Comparison of ENCODE assay signal across 14 mouse cellular contexts in the genomic region with DNA sequence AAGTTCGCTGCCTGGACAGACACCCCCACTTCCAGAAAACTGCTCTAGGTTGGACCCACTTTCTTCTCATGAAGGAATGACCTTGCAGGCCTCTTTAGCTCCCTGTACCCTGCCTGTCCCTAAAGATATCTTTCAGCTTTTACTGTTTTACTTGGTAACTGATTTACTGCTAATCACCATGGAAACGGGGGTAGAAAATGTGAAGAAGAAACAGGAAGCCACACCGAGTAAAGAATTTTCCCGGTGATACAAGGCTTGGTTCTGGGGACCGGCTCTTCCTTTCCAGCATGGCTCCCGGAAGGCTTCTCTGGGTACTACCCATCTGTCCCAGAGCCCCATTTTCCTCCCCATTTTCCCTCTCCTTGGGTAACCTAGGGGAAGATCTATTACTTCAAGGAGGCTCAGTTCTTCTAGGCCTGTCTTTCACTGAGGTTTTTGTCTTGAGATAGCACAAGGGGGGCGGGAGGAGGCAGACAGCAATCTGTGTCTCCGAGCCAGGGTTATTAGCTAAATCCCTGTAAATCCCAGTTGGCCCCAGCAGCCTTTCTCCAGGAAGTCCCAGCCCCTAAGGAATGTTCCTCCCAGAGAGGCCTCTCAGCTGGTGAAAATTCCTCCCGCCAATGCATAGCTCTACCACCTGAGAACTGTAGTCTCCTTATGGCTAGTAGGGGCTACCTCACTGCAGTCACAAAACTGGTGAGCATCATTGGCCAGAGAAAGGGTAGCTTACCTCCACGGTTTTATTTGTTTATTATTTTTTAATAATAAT. TPM values are rescaled to one million over a fixed set of nuclear protein-coding genes. Genes with fewer than 3 reads are reported as not detected.
A peak's percentile ranks its signal among the peaks of the same experiment; 100 is the strongest.
DNase-seq lines count a peak whose midpoint lies in the region; ATAC-seq lines count a peak whose summit lies in the region.
"Had no signal": no experiment of that assay in that cellular context is flagged by ENCODE, and none has a peak within 500 bp of the region (broad histone marks: within the 10 kb centered on the region; RNA-seq: fewer than 3 reads in every experiment).

No protein-coding gene starts in this region.

- H3K4me1 ChIP-seq in kidney, embryonic 14.5 days (ENCODE audit: control insufficient read depth, insufficient read depth, low read length), result peaks cover 7% of the 10 kb centered on the region; the same call in 1 of the 2 replicates
- no peaks in the 10 kb centered on the region for H3K4me1 ChIP-seq in embryonic facial prominence, embryonic 14.5 days (ENCODE audit: control insufficient read depth, insufficient read depth, low read length)

- WGBS in kidney, embryonic 14.5 days, result 45% methylated on average over 10 of the region's 10 CpGs
- WGBS in embryonic facial prominence, embryonic 14.5 days, result 47% methylated on average over 10 of the region's 10 CpGs

- H3K36me3 ChIP-seq in kidney, embryonic 14.5 days (ENCODE audit: control insufficient read depth, insufficient read depth, low read length), result no peaks in the 10 kb centered on the region
- no peaks in the 10 kb centered on the region for H3K36me3 ChIP-seq in embryonic facial prominence, embryonic 14.5 days (ENCODE audit: control insufficient read depth, insufficient read depth, low read length)
- H3K36me3 ChIP-seq: embryonic facial prominence, embryonic 13.5 days had no signal

- H3K4me2 ChIP-seq in kidney, embryonic 14.5 days (replicated peaks; ENCODE audit: low read depth, low read length), result no peak overlapping the region; the same call in 1 of the 2 replicates
- H3K4me2 ChIP-seq in embryonic facial prominence, embryonic 14.5 days (ENCODE audit: low read depth, low read length), result no peak overlapping the region
- H3K4me2 ChIP-seq: embryonic facial prominence, embryonic 13.5 days had no signal

- peak overlapping the region; percentile 76 for H3K27ac ChIP-seq in kidney, embryonic 14.5 days (ENCODE audit: low read depth, low read length)
- no peak overlapping the region for H3K27ac ChIP-seq in embryonic facial prominence, embryonic 14.5 days (replicated peaks; ENCODE audit: low read depth, low read length)
- H3K27ac ChIP-seq: embryonic facial prominence, embryonic 13.5 days had no signal

- peak; percentile 72 for ATAC-seq in kidney, embryonic 14.5 days (ENCODE audit: low FRiP score, low TSS enrichment)
- peak; percentile 55 for ATAC-seq in embryonic facial prominence, embryonic 14.5 days (ENCODE audit: low read depth)

- H3K27me3 ChIP-seq in kidney, embryonic 14.5 days (ENCODE audit: control insufficient read depth, insufficient read depth, low read length), result no peaks in the 10 kb centered on the region
- no peaks in the 10 kb centered on the region for H3K27me3 ChIP-seq in embryonic facial prominence, embryonic 14.5 days (replicated peaks; ENCODE audit: control insufficient read depth, insufficient read depth, low read length)
- H3K27me3 ChIP-seq: embryonic facial prominence, embryonic 13.5 days had no signal

- DNase-seq in kidney, postnatal 36 days, result no peak
- peak; percentile 17 for DNase-seq in MEL-GATA-1-ER (ENCODE audit: extremely low read depth, low read depth)
- peak; percentile 75 for DNase-seq in embryonic facial prominence, embryonic 14.5 days (ENCODE audit: low spot score)
- peak; percentile 52 to 67 for DNase-seq in kidney, postnatal 4 days
- DNase-seq in c-Kit-positive CD71-positive TER-119-positive erythroid progenitor cells, embryonic 14.5 days (ENCODE audit: low spot score), result no peak
- no peak for DNase-seq in Muller cell, postnatal 12 days (ENCODE audit: inconsistent ontology term)
- no peak for DNase-seq in T-cell, adult 2 months (ENCODE audit: low spot score)
- DNase-seq: left cerebral cortex, postnatal 4 days; lung, postnatal 36 days; right cerebral cortex, adult 18-20 months; thymus, adult 2 months had no signal

- H3K4me3 ChIP-seq in kidney, embryonic 14.5 days (ENCODE audit: low read length), result no peak overlapping the region
- H3K4me3 ChIP-seq in embryonic facial prominence, embryonic 14.5 days (ENCODE audit: low read depth, low read length), result no peak overlapping the region
- H3K4me3 ChIP-seq: embryonic facial prominence, embryonic 13.5 days; myocyte had no signal

- H3K9me3 ChIP-seq in kidney, embryonic 14.5 days (ENCODE audit: control insufficient read depth, low read length), result no peaks in the 10 kb centered on the region
- H3K9me3 ChIP-seq in embryonic facial prominence, embryonic 14.5 days (ENCODE audit: control insufficient read depth, low read length), result no peaks in the 10 kb centered on the region
- H3K9me3 ChIP-seq: embryonic facial prominence, embryonic 13.5 days had no signal

- H3K9ac ChIP-seq in kidney, embryonic 14.5 days (ENCODE audit: low read depth, low read length), result no peak overlapping the region
- H3K9ac ChIP-seq in embryonic facial prominence, embryonic 14.5 days (ENCODE audit: low read depth, low read length), result no peak overlapping the region
- H3K9ac ChIP-seq: embryonic facial prominence, embryonic 13.5 days had no signal

RNA-seq across cellular contexts. Expression of a gene that starts 16.3 kb away (rescaled TPM):
- polyA plus RNA-seq in kidney, embryonic 14.5 days (2014; fragmentation: Nextera tagmentation; extraction: Ambion mirVana), result 35.6 and 60.0 TPM in 2 replicates
- 38.4 and 41.8 TPM in 2 replicates for polyA plus RNA-seq in embryonic facial prominence, embryonic 14.5 days (2014; fragmentation: Nextera tagmentation; extraction: Ambion mirVana)

Comparison
In these comparisons a context has a peak if more than half of its experiments do, and no peak if none do; other contexts are left out.
1. DNase-seq: peak in MEL-GATA-1-ER (single experiment), embryonic facial prominence, embryonic 14.5 days (single experiment) and kidney, postnatal 4 days (2 of 2); none in kidney, postnatal 36 days (0 of 2), c-Kit-positive CD71-positive TER-119-positive erythroid progenitor cells, embryonic 14.5 days (single experiment), Muller cell, postnatal 12 days (single experiment) and T-cell, adult 2 months (single experiment).